In the genomic region with DNA sequence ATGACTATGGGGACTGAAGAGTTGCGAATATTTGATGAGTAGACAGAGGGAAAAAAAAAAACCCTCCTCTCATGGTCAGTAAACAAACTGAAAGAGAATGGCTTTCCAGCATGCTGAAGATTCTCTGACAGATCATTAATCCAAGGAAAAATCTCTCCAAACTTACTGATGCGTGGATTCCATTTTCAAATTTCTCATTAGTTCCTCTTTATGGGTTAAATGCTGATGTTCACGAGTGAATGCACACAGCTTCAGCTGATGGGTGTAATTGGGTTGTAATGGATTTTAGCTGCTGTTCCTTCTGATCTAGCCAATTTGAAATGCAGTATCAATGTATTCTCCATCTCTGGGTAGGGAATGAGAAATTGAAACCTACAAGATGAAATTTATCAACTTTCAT, we compare ENCODE assay signal across 20 mouse cellular contexts.
DNase-seq lines count a peak whose midpoint lies in the region; ATAC-seq and TF ChIP-seq lines count a peak whose summit lies in the region.
"Had no signal": no experiment of that assay in that cellular context is flagged by ENCODE, and none has a peak within 500 bp of the region (broad histone marks: within the 10 kb centered on the region; RNA-seq: fewer than 3 reads in every experiment).

No protein-coding gene starts in this region.

- 54% methylated on average over 3 of the region's 3 CpGs for WGBS in hindbrain, embryonic 11.5 days
- 34% methylated on average over 3 of the region's 3 CpGs for WGBS in hindbrain, embryonic 13.5 days
- 49% methylated on average over 3 of the region's 3 CpGs for WGBS in midbrain, postnatal 0 days
- 49% methylated on average over 3 of the region's 3 CpGs for WGBS in midbrain, embryonic 16.5 days

- no peaks in the 10 kb centered on the region for H3K9me3 ChIP-seq in hindbrain, embryonic 11.5 days (ENCODE audit: control insufficient read depth, low read length)
- H3K9me3 ChIP-seq in hindbrain, embryonic 13.5 days: 0 out of 2 replicates have a peak, but pooled peaks cover 6% of the 10 kb centered on the region
- H3K9me3 ChIP-seq in midbrain, postnatal 0 days (ENCODE audit: low read length): no peaks in the 10 kb centered on the region
- peaks cover 2% of the 10 kb centered on the region; the same call in 1 of the 2 replicates for H3K9me3 ChIP-seq in midbrain, embryonic 16.5 days (replicated peaks; ENCODE audit: control insufficient read depth, low read length, poor library complexity, severe bottlenecking)
- H3K9me3 ChIP-seq: G1E; heart, embryonic 13.5 days had no signal

- H3K9ac ChIP-seq in hindbrain, embryonic 11.5 days (ENCODE audit: low read depth, low read length): no peak overlapping the region
- no peak overlapping the region for H3K9ac ChIP-seq in hindbrain, embryonic 13.5 days
- H3K9ac ChIP-seq in midbrain, postnatal 0 days (replicated peaks; ENCODE audit: low read length, poor library complexity, severe bottlenecking): no peak overlapping the region
- no peak overlapping the region for H3K9ac ChIP-seq in midbrain, embryonic 16.5 days (ENCODE audit: low read depth, low read length)
- H3K9ac ChIP-seq: forebrain, embryonic 13.5 days; heart, embryonic 13.5 days had no signal

- no peaks in the 10 kb centered on the region for H3K27me3 ChIP-seq in hindbrain, embryonic 11.5 days (ENCODE audit: control insufficient read depth, insufficient read depth, low read length)
- H3K27me3 ChIP-seq in hindbrain, embryonic 13.5 days: no peaks in the 10 kb centered on the region
- H3K27me3 ChIP-seq in midbrain, postnatal 0 days (ENCODE audit: insufficient read depth, low read length): no peaks in the 10 kb centered on the region
- H3K27me3 ChIP-seq in midbrain, embryonic 16.5 days (ENCODE audit: control insufficient read depth, insufficient read depth, low read depth, low read length): no peaks in the 10 kb centered on the region
- H3K27me3 ChIP-seq: forebrain, embryonic 13.5 days; heart, embryonic 13.5 days had no signal

- H3K4me1 ChIP-seq in hindbrain, embryonic 11.5 days (replicated peaks; ENCODE audit: control insufficient read depth, insufficient read depth, low read length): no peaks in the 10 kb centered on the region
- 0 out of 2 replicates have a peak, but pooled peaks cover 3% of the 10 kb centered on the region for H3K4me1 ChIP-seq in hindbrain, embryonic 13.5 days (replicated peaks)
- no peaks in the 10 kb centered on the region for H3K4me1 ChIP-seq in midbrain, postnatal 0 days (ENCODE audit: insufficient read depth, low read length)
- H3K4me1 ChIP-seq in midbrain, embryonic 16.5 days (ENCODE audit: control insufficient read depth, insufficient read depth, low read length): no peaks in the 10 kb centered on the region
- H3K4me1 ChIP-seq: heart, embryonic 13.5 days had no signal

- peak; percentile 4 to 8 for DNase-seq in cerebellum, postnatal 10 days
- no peak for DNase-seq in cerebellum, adult 9-11 months
- DNase-seq in hindbrain, embryonic 11.5 days (ENCODE audit: low spot score): no peak
- DNase-seq in midbrain, postnatal 0 days (ENCODE audit: low spot score): peak; percentile 36
- peak; percentile 24 for DNase-seq in retina, postnatal 7 days (ENCODE audit: low read depth, low spot score)
- no peak for DNase-seq in kidney, postnatal 36 days
- DNase-seq: adrenal gland, postnatal 10 days; B cell, adult 2 months; cerebellum, adult 11-12 months; cerebellum, adult 9-10 months; gastrocnemius, postnatal 36 days; heart, adult 11 months; heart, postnatal 36 days had no signal

- H3K27ac ChIP-seq in hindbrain, embryonic 11.5 days (ENCODE audit: low read depth, low read length): 0 out of 2 replicates have a peak overlapping the region, but pooled peaks have one; percentile 11
- H3K27ac ChIP-seq in hindbrain, embryonic 13.5 days: no peak overlapping the region
- no peak overlapping the region for H3K27ac ChIP-seq in midbrain, postnatal 0 days (ENCODE audit: low read depth, low read length)
- H3K27ac ChIP-seq in midbrain, embryonic 16.5 days (ENCODE audit: low read length): no peak overlapping the region; the same call in 1 of the 2 replicates
- H3K27ac ChIP-seq: forebrain, embryonic 13.5 days; heart, embryonic 13.5 days had no signal

- H3K36me3 ChIP-seq in hindbrain, embryonic 11.5 days (ENCODE audit: control insufficient read depth, insufficient read depth, low read length): no peaks in the 10 kb centered on the region
- H3K36me3 ChIP-seq in hindbrain, embryonic 13.5 days: no peaks in the 10 kb centered on the region
- no peaks in the 10 kb centered on the region for H3K36me3 ChIP-seq in midbrain, postnatal 0 days (ENCODE audit: insufficient read depth, low read length)
- H3K36me3 ChIP-seq in midbrain, embryonic 16.5 days (ENCODE audit: control insufficient read depth, insufficient read depth, low read length): no peaks in the 10 kb centered on the region
- H3K36me3 ChIP-seq: G1E; heart, embryonic 13.5 days had no signal

- H3K4me3 ChIP-seq in hindbrain, embryonic 11.5 days (ENCODE audit: low read depth, low read length): no peak overlapping the region
- H3K4me3 ChIP-seq in hindbrain, embryonic 13.5 days: no peak overlapping the region
- no peak overlapping the region for H3K4me3 ChIP-seq in midbrain, postnatal 0 days (ENCODE audit: low read depth, low read length)
- H3K4me3 ChIP-seq in midbrain, embryonic 16.5 days (ENCODE audit: low read depth, low read length): no peak overlapping the region
- H3K4me3 ChIP-seq: forebrain, embryonic 13.5 days; heart, embryonic 13.5 days had no signal

- no peak overlapping the region for H3K4me2 ChIP-seq in hindbrain, embryonic 11.5 days (replicated peaks; ENCODE audit: low read depth, low read length)
- no peak overlapping the region for H3K4me2 ChIP-seq in hindbrain, embryonic 13.5 days
- no peak overlapping the region for H3K4me2 ChIP-seq in midbrain, postnatal 0 days (ENCODE audit: low read depth, low read length, poor library complexity, severe bottlenecking)
- H3K4me2 ChIP-seq in midbrain, embryonic 16.5 days (ENCODE audit: low read length): no peak overlapping the region
- H3K4me2 ChIP-seq: forebrain, embryonic 13.5 days; heart, embryonic 13.5 days had no signal

- ATAC-seq in hindbrain, embryonic 11.5 days (ENCODE audit: low FRiP score): no peak
- ATAC-seq in hindbrain, embryonic 13.5 days (ENCODE audit: low FRiP score): no peak
- no peak for ATAC-seq in midbrain, postnatal 0 days (ENCODE audit: low FRiP score)
- ATAC-seq in midbrain, embryonic 16.5 days: no peak
- ATAC-seq: CD4-positive, CD25-positive, alpha-beta regulatory T cell, adult 4 months; forebrain, embryonic 13.5 days; hindbrain, embryonic 16.5 days had no signal

- no peak for TF ChIP-seq CTCF in midbrain, postnatal 0 days (IDR thresholded peaks at IDR 0.05)

Comparison
In these comparisons a context has a peak if more than half of its experiments do, and no peak if none do; other contexts are left out.
1. DNase-seq: peak in cerebellum, postnatal 10 days (2 of 2), midbrain, postnatal 0 days (single experiment) and retina, postnatal 7 days (single experiment); none in cerebellum, adult 9-11 months (single experiment), hindbrain, embryonic 11.5 days (single experiment) and kidney, postnatal 36 days (0 of 2).